Mouse (Mus musculus) neural tube, embryonic 13.5 days (tissue): ENCODE results near the gene Abtb2. TPM values are rescaled to one million over a fixed set of nuclear protein-coding genes. Genes with fewer than 3 reads are reported as not detected.
A peak's percentile ranks its signal among the peaks of the same experiment; 100 is the strongest.

Source experiments
- ATAC-seq: fragments of 200-750 bp; cut with Nextera tagmentation; 2 replicates; pipeline ENCODE4 v1.8.0; 2017; ENCODE audit warnings: low read depth, mild to moderate bottlenecking, moderate TSS enrichment, moderate library complexity
- H3K27ac ChIP-seq: fragments of 300-500 bp; sonication (generic); replicated peaks from 2 replicates; pipeline ENCODE4 v1.5.1; 2015; ENCODE audit warnings: moderate library complexity, mild to moderate bottlenecking, inconsistent platforms
- H3K27me3 ChIP-seq: fragments of 300-500 bp; sonication (generic); 2 replicates; pipeline ENCODE4 v1.6.1; 2015; ENCODE audit warnings: mild to moderate bottlenecking, inconsistent platforms
- H3K36me3 ChIP-seq: fragments of 300-500 bp; sonication (generic); 2 replicates; pipeline ENCODE4 v1.6.1; 2015; ENCODE audit warnings: mild to moderate bottlenecking, inconsistent platforms
- H3K4me1 ChIP-seq: fragments of 300-500 bp; sonication (generic); replicated peaks from 2 replicates; pipeline ENCODE4 v1.6.1; 2015; ENCODE audit warnings: inconsistent platforms
- H3K4me2 ChIP-seq: fragments of 300-500 bp; sonication (generic); 2 replicates; pipeline ENCODE4 v1.6.1; 2015; ENCODE audit warnings: inconsistent platforms, mild to moderate bottlenecking, moderate library complexity
- H3K4me3 ChIP-seq: fragments of 300-500 bp; sonication (generic); 2 replicates; pipeline ENCODE4 v1.5.1; 2015; ENCODE audit warnings: mild to moderate bottlenecking, inconsistent platforms
- H3K9ac ChIP-seq: fragments of 300-500 bp; sonication (generic); 2 replicates; pipeline ENCODE4 v1.6.1; 2015; ENCODE audit warnings: moderate library complexity, mild to moderate bottlenecking, inconsistent platforms
- H3K9me3 ChIP-seq: fragments of 300-500 bp; sonication (generic); 2 replicates; pipeline ENCODE4 v1.6.1; 2016; ENCODE audit warnings: inconsistent platforms
- WGBS: fragments of 180-500 bp; shearing (Covaris S2); methylation state at CpG from one replicate; pipeline ENCODE4 v1.1.7; 2015; 5-methylcytosine and 5-hydroxymethylcytosine counted together
- polyA plus RNA-seq: library from polyadenylated mRNA; unstranded; fragments of >200 nt; fragmentation: Nextera tagmentation; extraction: Ambion mirVana; gene quantifications from 2 replicates; pipeline ENCODE4 v1.2.1, GENCODE M21; 2015

Gene Abtb2
- polyA plus RNA-seq, 1 experiment from 2014 or later: 13.2 TPM

DNA sequence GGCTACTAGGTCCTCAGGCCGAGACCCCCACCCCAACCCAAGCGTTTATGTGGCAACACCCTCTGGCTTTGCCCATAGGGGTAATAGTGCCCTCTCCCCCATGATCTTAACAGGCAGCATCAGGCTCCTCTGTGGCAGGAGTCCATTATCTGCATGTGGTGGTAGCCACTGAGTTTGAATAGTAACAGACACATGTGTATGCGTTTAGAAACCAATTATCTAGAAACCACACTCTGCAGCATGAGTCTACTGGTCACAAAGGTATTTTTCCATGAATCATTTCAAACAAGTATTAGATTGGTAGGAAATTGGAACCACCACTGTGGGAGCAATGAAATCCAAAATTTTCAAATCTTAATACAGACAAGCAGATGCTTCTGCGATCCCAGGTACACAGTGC lies 119.5 kb downstream of the Abtb2 start:
- H3K9me3 ChIP-seq: no peaks in the 10 kb centered on the region
- H3K9ac ChIP-seq: no peak overlapping the region
- 86% methylated on average over 4 of the region's 4 CpGs for WGBS
- ATAC-seq: no peak
- H3K27me3 ChIP-seq: no peaks in the 10 kb centered on the region
- peaks cover 32% of the 10 kb centered on the region for H3K4me1 ChIP-seq
- no peak overlapping the region for H3K4me3 ChIP-seq
- H3K4me2 ChIP-seq: no peak overlapping the region
- H3K27ac ChIP-seq: no peak overlapping the region
- H3K36me3 ChIP-seq: no peaks in the 10 kb centered on the region

DNA sequence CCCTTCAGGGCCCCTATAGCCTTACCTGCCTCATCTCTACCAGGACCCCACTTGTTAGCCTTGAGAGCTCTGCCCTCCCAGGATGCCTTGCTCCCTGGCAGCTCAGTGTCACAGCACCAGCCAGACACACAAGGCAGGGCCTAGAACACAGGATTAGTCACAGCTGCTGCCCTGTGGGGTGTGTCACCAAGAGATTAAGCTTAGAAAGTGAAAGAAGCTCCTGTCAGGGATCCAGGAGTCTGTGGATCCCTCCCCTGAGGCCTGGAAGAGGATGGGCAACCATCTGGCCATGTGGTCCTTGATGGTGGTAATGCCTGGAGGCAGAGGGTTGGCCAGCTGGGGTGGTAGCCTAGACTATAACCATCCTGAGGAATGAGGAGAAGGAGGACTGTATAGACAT lies 121.0 kb downstream of the Abtb2 start:
- ATAC-seq: no peak
- no peak overlapping the region for H3K4me2 ChIP-seq
- H3K36me3 ChIP-seq: no peaks in the 10 kb centered on the region
- no peaks in the 10 kb centered on the region for H3K27me3 ChIP-seq
- H3K27ac ChIP-seq: no peak overlapping the region
- no peak overlapping the region for H3K9ac ChIP-seq
- no peaks in the 10 kb centered on the region for H3K9me3 ChIP-seq
- H3K4me3 ChIP-seq: no peak overlapping the region
- peaks cover 40% of the 10 kb centered on the region for H3K4me1 ChIP-seq

- peaks cover 33% of the 10 kb centered on the region for H3K4me1 ChIP-seq
- no peaks in the 10 kb centered on the region for H3K9me3 ChIP-seq
- H3K4me3 ChIP-seq: no peak overlapping the region
- no peak for ATAC-seq
- no peaks in the 10 kb centered on the region for H3K36me3 ChIP-seq
- H3K27me3 ChIP-seq: no peaks in the 10 kb centered on the region
- H3K9ac ChIP-seq: no peak overlapping the region
- no peak overlapping the region for H3K4me2 ChIP-seq
- H3K27ac ChIP-seq: no peak overlapping the region
Observed at GRCm38 (mm10) chr2:103687888-103688287, 121.8 kb downstream of the Abtb2 start.

DNA sequence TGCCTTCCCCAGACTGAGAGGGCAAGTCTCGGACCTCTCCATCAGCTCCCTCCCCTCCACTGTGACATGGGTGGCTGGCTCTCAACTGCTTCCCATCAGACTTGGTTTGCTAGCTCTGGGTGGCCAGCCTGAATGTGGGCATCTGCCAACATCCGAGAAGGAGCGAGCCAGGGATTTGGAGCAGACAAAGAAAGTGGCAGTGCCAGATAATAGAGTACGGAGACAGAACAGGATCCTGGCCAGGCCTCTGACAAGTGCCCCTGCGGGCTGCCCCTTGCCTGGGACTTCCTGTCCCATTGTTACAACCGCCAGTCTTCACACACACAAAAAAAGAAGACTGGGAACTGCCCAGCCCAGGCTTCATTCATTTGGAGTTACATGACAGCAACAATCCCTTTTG lies 124.3 kb downstream of the Abtb2 start:
- Histone ChIP-seq H3K9me3 (no peaks in the 10 kb centered on the region), H3K4me2 (no peak overlapping the region), H3K27me3 (no peaks in the 10 kb centered on the region), H3K27ac (peak overlapping the region; percentile 47), H3K4me1 (peaks cover 22% of the 10 kb centered on the region), H3K4me3 (no peak overlapping the region), H3K36me3 (no peaks in the 10 kb centered on the region), H3K9ac (no peak overlapping the region)
- 23% methylated on average over 6 of the region's 6 CpGs for WGBS
- peak; percentile 75 for ATAC-seq

DNA sequence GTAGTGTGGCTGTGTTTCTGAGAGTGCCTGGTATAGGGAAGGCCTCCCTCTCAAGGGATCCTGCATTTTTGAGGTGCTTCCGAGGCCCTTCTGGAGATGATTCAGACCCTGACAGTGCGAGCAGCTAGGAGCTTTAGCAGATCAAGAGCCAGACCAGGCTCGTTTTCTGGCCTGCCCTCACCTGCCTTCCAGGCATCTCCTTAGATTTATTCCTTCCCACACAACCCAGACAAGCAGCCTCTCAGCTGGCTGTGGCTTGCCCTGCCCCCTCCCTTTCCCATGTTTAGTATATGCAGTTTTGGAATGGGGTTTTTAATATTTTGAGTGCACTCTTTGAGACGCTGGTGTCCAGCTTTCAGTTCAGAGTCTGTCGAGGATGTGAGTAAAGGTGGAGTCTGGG lies 124.7 kb downstream of the Abtb2 start:
- Histone ChIP-seq H3K27me3 (no peaks in the 10 kb centered on the region), H3K4me1 (peaks cover 20% of the 10 kb centered on the region), H3K4me2 (no peak overlapping the region), H3K9ac (no peak overlapping the region), H3K9me3 (no peaks in the 10 kb centered on the region), H3K27ac (peak overlapping the region; percentile 47; the same call in 1 of the 2 replicates), H3K36me3 (no peaks in the 10 kb centered on the region), H3K4me3 (no peak overlapping the region)
- 62% methylated on average over 5 of the region's 5 CpGs for WGBS
- ATAC-seq: peak; percentile 58

- no peaks in the 10 kb centered on the region for H3K36me3 ChIP-seq
- H3K27ac ChIP-seq: no peak overlapping the region
- H3K4me3 ChIP-seq: no peak overlapping the region
- no peaks in the 10 kb centered on the region for H3K27me3 ChIP-seq
- WGBS: 83% methylated on average over 1 of the region's 1 CpGs
- no peaks in the 10 kb centered on the region for H3K9me3 ChIP-seq
- H3K9ac ChIP-seq: no peak overlapping the region
- peaks cover 20% of the 10 kb centered on the region for H3K4me1 ChIP-seq
- no peak overlapping the region for H3K4me2 ChIP-seq
- ATAC-seq: no peak
Observed at GRCm38 (mm10) chr2:103691278-103691677, 125.2 kb downstream of the Abtb2 start.

GRCm38 (mm10) chr2:103692810-103693209 lies 126.7 kb downstream of the Abtb2 start:
- Histone ChIP-seq H3K27ac (no peak overlapping the region), H3K4me3 (no peak overlapping the region), H3K9ac (no peak overlapping the region), H3K4me2 (no peak overlapping the region), H3K36me3 (no peaks in the 10 kb centered on the region), H3K4me1 (peaks cover 20% of the 10 kb centered on the region), H3K9me3 (no peaks in the 10 kb centered on the region), H3K27me3 (no peaks in the 10 kb centered on the region)
- ATAC-seq: no peak
- WGBS: 84% methylated on average over 1 of the region's 1 CpGs

DNA sequence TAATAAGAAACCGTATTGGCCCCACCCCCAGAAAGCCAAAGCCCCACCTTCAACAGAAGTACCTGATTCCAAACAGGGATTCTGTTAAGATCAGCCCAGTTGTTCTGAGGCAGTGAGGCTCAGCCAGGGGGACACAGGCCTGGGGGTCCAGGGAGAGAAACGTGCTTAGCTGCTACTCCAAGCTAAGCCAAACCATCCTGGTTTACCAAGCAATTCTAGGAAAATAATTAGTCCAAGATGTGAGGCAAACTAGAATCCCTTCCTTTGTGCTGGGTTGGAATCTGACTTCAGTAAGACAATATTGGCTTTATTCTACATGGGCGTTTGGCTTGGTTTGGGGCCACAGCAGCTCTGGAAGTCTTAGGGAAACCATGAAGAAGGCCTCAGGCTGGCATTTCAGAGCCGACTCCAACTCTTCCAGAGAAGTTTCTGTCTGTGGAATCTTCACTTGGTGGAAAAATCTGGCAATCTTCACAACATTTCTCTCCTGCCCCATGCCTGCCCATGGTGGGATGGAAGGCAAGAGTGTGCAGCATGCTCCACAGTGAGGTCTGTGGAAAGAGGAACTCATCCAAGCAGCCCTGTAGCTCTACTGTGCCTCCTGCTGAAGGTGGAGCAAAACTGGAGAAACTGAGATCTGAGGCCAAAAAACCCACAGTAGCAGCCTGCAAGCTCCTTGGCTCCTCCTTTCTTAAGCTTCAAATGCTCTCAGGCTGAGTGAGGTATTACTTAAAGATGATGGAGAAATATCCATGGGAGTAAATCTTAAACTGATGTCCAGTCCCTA lies 128.9 kb downstream of the Abtb2 start:
- H3K36me3 ChIP-seq: no peaks in the 10 kb centered on the region
- H3K9ac ChIP-seq: no peak overlapping the region
- H3K4me1 ChIP-seq: peaks cover 17% of the 10 kb centered on the region
- H3K9me3 ChIP-seq: no peaks in the 10 kb centered on the region
- H3K27ac ChIP-seq: no peak overlapping the region
- no peak for ATAC-seq
- H3K27me3 ChIP-seq: no peaks in the 10 kb centered on the region
- no peak overlapping the region for H3K4me2 ChIP-seq
- H3K4me3 ChIP-seq: no peak overlapping the region
- WGBS: 71% methylated on average over 4 of the region's 4 CpGs

DNA sequence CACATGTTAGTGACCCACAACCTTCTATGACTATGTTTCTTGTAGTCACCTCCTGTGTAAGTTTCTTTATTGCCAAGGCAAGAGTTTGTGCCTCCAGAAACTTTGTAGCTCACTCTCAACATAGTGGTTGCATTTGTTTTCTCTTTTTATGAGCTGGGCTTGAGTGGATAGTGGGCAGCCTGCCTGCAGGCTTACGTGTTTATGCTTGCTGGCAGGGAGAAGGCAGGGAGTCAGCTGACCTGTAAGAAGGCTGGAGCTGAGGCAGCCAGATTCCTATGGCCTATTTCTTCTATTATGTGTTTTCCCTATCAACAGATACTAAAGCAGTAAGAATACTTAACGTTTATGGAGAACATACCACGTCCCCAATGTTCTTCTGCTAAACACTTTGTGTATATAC lies 130.1 kb downstream of the Abtb2 start:
- no peak overlapping the region for H3K27ac ChIP-seq
- H3K36me3 ChIP-seq: no peaks in the 10 kb centered on the region
- 0 out of 2 replicates have a peak, but pooled peaks cover 6% of the 10 kb centered on the region for H3K4me1 ChIP-seq
- WGBS: 81% methylated on average over 3 of the region's 3 CpGs
- no peak overlapping the region for H3K4me2 ChIP-seq
- H3K9me3 ChIP-seq: no peaks in the 10 kb centered on the region
- no peak overlapping the region for H3K9ac ChIP-seq
- ATAC-seq: no peak
- H3K4me3 ChIP-seq: no peak overlapping the region
- H3K27me3 ChIP-seq: no peaks in the 10 kb centered on the region

- Histone ChIP-seq H3K9me3 (no peaks in the 10 kb centered on the region), H3K9ac (no peak overlapping the region), H3K27ac (no peak overlapping the region), H3K4me2 (no peak overlapping the region), H3K4me1 (peaks cover 12% of the 10 kb centered on the region), H3K36me3 (0 out of 2 replicates have a peak, but pooled peaks cover 8% of the 10 kb centered on the region), H3K27me3 (no peaks in the 10 kb centered on the region), H3K4me3 (no peak overlapping the region)
- WGBS: 73% methylated on average over 12 of the region's 12 CpGs
- ATAC-seq: no peak
Observed at GRCm38 (mm10) chr2:103700514-103700913, 134.4 kb downstream of the Abtb2 start.

DNA sequence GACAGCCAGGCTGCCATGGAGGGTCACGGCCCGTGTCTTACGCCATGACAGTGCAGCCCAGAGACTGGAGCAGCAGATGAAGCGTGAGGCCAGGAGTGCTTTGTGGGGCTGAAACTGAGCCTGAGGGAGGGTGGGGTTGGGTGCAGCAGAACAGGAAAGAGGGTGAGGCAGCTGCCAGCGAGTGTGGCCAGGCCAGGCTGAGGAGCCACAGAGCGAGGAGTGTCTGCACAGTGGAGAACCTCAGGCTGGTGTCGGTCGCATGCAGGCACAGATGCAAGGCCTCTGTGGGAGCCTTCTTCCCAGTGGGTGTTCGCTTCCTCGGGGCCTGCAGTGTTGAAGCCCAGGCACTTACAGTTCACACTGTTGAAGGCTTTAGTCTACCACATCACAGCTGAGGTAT lies 137.2 kb downstream of the Abtb2 start:
- Histone ChIP-seq H3K9me3 (no peaks in the 10 kb centered on the region), H3K4me2 (no peak overlapping the region), H3K27ac (peak overlapping the region; percentile 61), H3K36me3 (0 out of 2 replicates have a peak, but pooled peaks cover 16% of the 10 kb centered on the region), H3K27me3 (no peaks in the 10 kb centered on the region), H3K4me3 (no peak overlapping the region), H3K4me1 (peaks cover 26% of the 10 kb centered on the region), H3K9ac (no peak overlapping the region)
- no peak for ATAC-seq
- WGBS: 80% methylated on average over 10 of the region's 10 CpGs

DNA sequence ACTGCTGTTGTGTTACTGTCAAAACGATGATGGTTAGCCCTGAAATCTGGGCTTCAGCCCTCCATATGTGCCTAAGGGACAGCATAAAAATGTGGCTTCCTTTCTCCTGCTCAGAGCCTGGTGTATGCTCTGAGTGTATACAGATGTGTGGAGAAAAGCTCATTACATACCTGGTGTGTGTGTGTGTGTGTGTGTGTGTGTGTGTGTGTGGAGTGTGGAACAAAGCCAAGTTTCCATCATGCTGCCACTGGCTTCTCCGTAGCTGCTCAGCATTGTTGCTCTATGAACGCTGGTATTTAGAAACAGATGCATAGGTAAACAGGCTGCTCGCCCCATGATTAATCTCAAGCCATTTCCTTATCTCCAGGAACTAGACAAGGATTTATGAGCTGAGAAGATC lies 137.8 kb downstream of the Abtb2 start:
- H3K27ac ChIP-seq: peak overlapping the region; percentile 69
- no peak overlapping the region for H3K4me2 ChIP-seq
- H3K4me3 ChIP-seq: no peak overlapping the region
- peak; percentile 36; the same call in 1 of the 2 replicates for ATAC-seq
- no peaks in the 10 kb centered on the region for H3K27me3 ChIP-seq
- WGBS: 44% methylated on average over 4 of the region's 4 CpGs
- 0 out of 2 replicates have a peak, but pooled peaks cover 20% of the 10 kb centered on the region for H3K36me3 ChIP-seq
- H3K4me1 ChIP-seq: peaks cover 26% of the 10 kb centered on the region
- H3K9me3 ChIP-seq: no peaks in the 10 kb centered on the region
- no peak overlapping the region for H3K9ac ChIP-seq

- Histone ChIP-seq H3K27me3 (no peaks in the 10 kb centered on the region), H3K36me3 (peaks cover 31% of the 10 kb centered on the region; the same call in 1 of the 2 replicates), H3K9me3 (no peaks in the 10 kb centered on the region), H3K4me3 (no peak overlapping the region), H3K4me2 (no peak overlapping the region), H3K27ac (no peak overlapping the region), H3K9ac (no peak overlapping the region), H3K4me1 (peaks cover 26% of the 10 kb centered on the region)
- no peak for ATAC-seq
- WGBS: 79% methylated on average over 4 of the region's 4 CpGs
Observed at GRCm38 (mm10) chr2:103705826-103706225, 139.7 kb downstream of the Abtb2 start.
